ENCODE assay signal across 17 mouse cellular contexts in the genomic region with DNA sequence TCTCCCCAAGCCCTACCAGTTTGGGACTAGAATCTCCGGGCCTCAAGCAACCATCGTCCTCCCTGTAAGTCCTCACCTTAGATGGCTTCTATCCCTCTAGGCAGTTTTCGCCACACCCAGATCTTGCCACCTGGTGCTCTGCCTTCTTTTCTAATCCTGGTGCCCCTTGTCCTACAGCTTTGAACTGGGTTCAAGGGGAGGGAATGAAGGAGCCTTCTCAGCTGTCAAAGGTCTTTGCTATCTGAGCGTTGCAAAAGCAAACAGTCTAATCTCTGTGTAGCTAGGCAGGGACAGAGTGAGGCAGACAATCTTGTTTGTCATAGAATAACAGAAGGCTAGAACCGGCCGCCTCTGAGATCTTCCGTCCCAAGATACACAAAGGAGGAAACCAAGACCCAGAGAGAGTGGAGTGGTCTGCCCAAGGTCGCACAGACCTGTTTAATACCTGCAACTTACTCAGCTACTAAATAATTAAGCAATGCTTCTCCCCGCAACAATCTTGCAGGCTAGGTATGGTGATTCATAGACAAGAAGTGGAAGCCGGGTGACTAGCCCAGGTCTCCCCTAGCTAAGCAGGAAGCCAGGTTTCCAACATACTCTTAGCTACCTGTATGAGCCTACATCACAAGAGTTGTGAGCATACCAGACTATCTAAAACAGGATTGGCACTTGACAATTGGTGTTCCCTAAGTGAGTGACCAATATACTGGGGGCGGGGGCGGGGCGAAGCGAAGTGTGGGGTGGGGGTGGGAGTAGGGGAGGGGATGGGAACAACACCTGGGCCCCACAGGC. TPM values are rescaled to one million over a fixed set of nuclear protein-coding genes. Genes with fewer than 3 reads are reported as not detected.
DNase-seq lines count a peak whose midpoint lies in the region; ATAC-seq and TF ChIP-seq lines count a peak whose summit lies in the region.
"Had no signal": no experiment of that assay in that cellular context is flagged by ENCODE, and none has a peak within 500 bp of the region (broad histone marks: within the 10 kb centered on the region; RNA-seq: fewer than 3 reads in every experiment).

A gene (minus strand): TSS at position 152 of the 792 bp plus-strand sequence.

- no peak within 1 kb of the TSS for H3K27ac ChIP-seq in heart, embryonic 12.5 days (ENCODE audit: poor library complexity, severe bottlenecking)
- no peak within 1 kb of the TSS for H3K27ac ChIP-seq in heart, adult 2 months
- H3K27ac ChIP-seq in liver, embryonic 14.5 days: no peak within 1 kb of the TSS
- H3K27ac ChIP-seq: forebrain, embryonic 12.5 days; hindbrain, embryonic 15.5 days had no signal

- H3K4me2 ChIP-seq in heart, embryonic 12.5 days: peak within 1 kb of the TSS; percentile 12
- H3K4me2 ChIP-seq in liver, embryonic 14.5 days (ENCODE audit: low read depth): peak within 1 kb of the TSS; percentile 27; the same call in 1 of the 2 replicates
- H3K4me2 ChIP-seq: forebrain, embryonic 12.5 days; hindbrain, embryonic 15.5 days; midbrain, embryonic 11.5 days had no signal

- H3K36me3 ChIP-seq in heart, embryonic 12.5 days: no peaks in the 10 kb centered on the region
- H3K36me3 ChIP-seq in heart, adult 2 months (ENCODE audit: control insufficient read depth, insufficient read depth, low read length): no peaks in the 10 kb centered on the region
- H3K36me3 ChIP-seq in liver, embryonic 14.5 days (replicated peaks; ENCODE audit: control insufficient read depth, insufficient read depth, low read depth): no peaks in the 10 kb centered on the region
- H3K36me3 ChIP-seq: forebrain, embryonic 12.5 days; hindbrain, embryonic 15.5 days had no signal

- TF ChIP-seq POLR2A in heart, adult 2 months (IDR thresholded peaks at IDR 0.05; ENCODE audit: insufficient read depth, low read depth, low read length): no peak

- no peak within 1 kb of the TSS for H3K4me3 ChIP-seq in heart, embryonic 12.5 days
- no peak within 1 kb of the TSS for H3K4me3 ChIP-seq in heart, adult 2 months
- no peak within 1 kb of the TSS for H3K4me3 ChIP-seq in liver, embryonic 14.5 days (ENCODE audit: insufficient read depth in 1 of 2, low read depth in 2 of 2, low read length in 2 of 2)
- H3K4me3 ChIP-seq: forebrain, embryonic 12.5 days; hindbrain, embryonic 15.5 days had no signal

- H3K4me1 ChIP-seq in heart, embryonic 12.5 days (replicated peaks): peaks cover 18% of the 10 kb centered on the region
- H3K4me1 ChIP-seq in heart, adult 2 months (ENCODE audit: control insufficient read depth, insufficient read depth, low read length): no peaks in the 10 kb centered on the region
- peaks cover 0 to 2% of the 10 kb centered on the region in 2 experiments; a peak in 1 of 4 replicates for H3K4me1 ChIP-seq in liver, embryonic 14.5 days (replicated peaks; ENCODE audit: control insufficient read depth in 2 of 2, insufficient read depth in 2 of 2, low read length in 1 of 2)
- H3K4me1 ChIP-seq: forebrain, embryonic 12.5 days; hindbrain, embryonic 15.5 days had no signal

- TF ChIP-seq CTCF in heart, adult 2 months (IDR thresholded peaks at IDR 0.05): no peak
- TF ChIP-seq CTCF in liver, embryonic 14.5 days (IDR thresholded peaks at IDR 0.05; ENCODE audit: low read depth): no peak

- TF ChIP-seq EP300 in heart, adult 2 months (IDR thresholded peaks at IDR 0.05; ENCODE audit: insufficient read depth, low read depth, low read length): no peak
- TF ChIP-seq EP300 in liver, embryonic 14.5 days (IDR thresholded peaks at IDR 0.05; ENCODE audit: low read depth): no peak

- no peaks in the 10 kb centered on the region for H3K79me2 ChIP-seq in heart, adult 2 months (replicated peaks; ENCODE audit: control insufficient read depth, insufficient read depth, low read length)

- intact Hi-C loops in heart, adult 2 months (cut with DNase I): no loop called here

- no peak within 1 kb of the TSS for H3K9ac ChIP-seq in heart, embryonic 12.5 days
- no peak within 1 kb of the TSS for H3K9ac ChIP-seq in heart, adult 2 months (ENCODE audit: low read depth, low read length)
- H3K9ac ChIP-seq in liver, embryonic 14.5 days (replicated peaks): no peak within 1 kb of the TSS
- H3K9ac ChIP-seq: forebrain, embryonic 12.5 days; hindbrain, embryonic 15.5 days had no signal

- DNase-seq in heart, adult 2 months: no peak
- DNase-seq in urinary bladder, adult 18-20 months (ENCODE audit: low spot score in 2 of 2): peak; percentile 37 to 56
- DNase-seq in urinary bladder, postnatal 10 days (ENCODE audit: low spot score): no peak
- DNase-seq in liver, embryonic 14.5 days (ENCODE audit: low read depth in 3 of 3, low spot score in 3 of 3): no peak
- peak; percentile 75 for DNase-seq in yolk sac, embryonic 10.5 days (ENCODE audit: low spot score)
- DNase-seq in frontal cortex, postnatal 25 days (ENCODE audit: low spot score in 2 of 2): no peak
- DNase-seq: adrenal gland, postnatal 25 days; cerebellum, adult 11-12 months; embryo, embryonic 11 days; gastrocnemius, postnatal 25 days had no signal

- no peaks in the 10 kb centered on the region for H3K27me3 ChIP-seq in heart, embryonic 12.5 days (replicated peaks)
- no peaks in the 10 kb centered on the region for H3K27me3 ChIP-seq in heart, adult 2 months (ENCODE audit: control insufficient read depth, insufficient read depth, low read length)
- H3K27me3 ChIP-seq in liver, embryonic 14.5 days (ENCODE audit: control insufficient read depth, insufficient read depth, low read length): no peaks in the 10 kb centered on the region
- H3K27me3 ChIP-seq: forebrain, embryonic 12.5 days; hindbrain, embryonic 15.5 days had no signal

- no peaks in the 10 kb centered on the region for H3K9me3 ChIP-seq in heart, embryonic 12.5 days (replicated peaks)
- H3K9me3 ChIP-seq in liver, embryonic 14.5 days (ENCODE audit: control insufficient read depth, low read length): no peaks in the 10 kb centered on the region
- H3K9me3 ChIP-seq: forebrain, embryonic 12.5 days; hindbrain, embryonic 15.5 days had no signal

- 39% methylated on average over 14 of the region's 14 CpGs for WGBS in heart, embryonic 12.5 days
- 47% methylated on average over 14 of the region's 14 CpGs for WGBS in heart, adult 2 months
- 37% methylated on average over 14 of the region's 14 CpGs for WGBS in liver, embryonic 14.5 days (ENCODE audit: insufficient replicate concordance)

- no peak; the same call in 1 of the 2 replicates for ATAC-seq in heart, embryonic 12.5 days (ENCODE audit: insufficient number of reproducible peaks, low FRiP score)
- no peak for ATAC-seq in liver, embryonic 14.5 days (ENCODE audit: insufficient read depth)
- ATAC-seq in activated CD4-positive, CD25-positive, alpha-beta regulatory T cell, adult 4 months: no peak

RNA-seq across cellular contexts. Expression of the gene that starts here (rescaled TPM):
- polyA plus RNA-seq in heart, embryonic 12.5 days (2016; fragmentation: Nextera tagmentation; extraction: Ambion mirVana): 0.29 and 0.31 TPM in 2 replicates
- total RNA-seq in heart, adult 2 months (2021): not detected
- polyA plus RNA-seq in heart, adult 2 months (2012; rRNA removed): 0.09 and 0.27 TPM in 2 replicates
- polyA plus RNA-seq in liver, embryonic 14.5 days (2012; rRNA removed): 0.02 and 0.05 TPM in 2 replicates
- not detected in 2 replicates for polyA plus RNA-seq in liver, embryonic 14.5 days (2014; fragmentation: Nextera tagmentation; extraction: Ambion mirVana)
- 1 to 10 TPM in 1 of 2 experiments, not detected in 1; 1.0 TPM for polyA plus RNA-seq in activated CD4-positive, CD25-positive, alpha-beta regulatory T cell, adult 4 months (2017; shearing (Covaris generic))
- total RNA-seq: gastrocnemius, postnatal 25 days; layer of hippocampus, adult 8-10 months had no signal
- polyA plus RNA-seq: hindbrain, embryonic 15.5 days; limb, embryonic 11.5 days; midbrain, embryonic 11.5 days had no signal

Comparison
In these comparisons a context has a peak if more than half of its experiments do, and no peak if none do; other contexts are left out.
1. DNase-seq: peak in urinary bladder, adult 18-20 months (2 of 2) and yolk sac, embryonic 10.5 days (single experiment); none in heart, adult 2 months (0 of 2), urinary bladder, postnatal 10 days (single experiment), liver, embryonic 14.5 days (0 of 3) and frontal cortex, postnatal 25 days (0 of 2).